Mouse (Mus musculus): Measurements from ENCODE around the gene Csdc2.

Csdc2 gene

DNA sequence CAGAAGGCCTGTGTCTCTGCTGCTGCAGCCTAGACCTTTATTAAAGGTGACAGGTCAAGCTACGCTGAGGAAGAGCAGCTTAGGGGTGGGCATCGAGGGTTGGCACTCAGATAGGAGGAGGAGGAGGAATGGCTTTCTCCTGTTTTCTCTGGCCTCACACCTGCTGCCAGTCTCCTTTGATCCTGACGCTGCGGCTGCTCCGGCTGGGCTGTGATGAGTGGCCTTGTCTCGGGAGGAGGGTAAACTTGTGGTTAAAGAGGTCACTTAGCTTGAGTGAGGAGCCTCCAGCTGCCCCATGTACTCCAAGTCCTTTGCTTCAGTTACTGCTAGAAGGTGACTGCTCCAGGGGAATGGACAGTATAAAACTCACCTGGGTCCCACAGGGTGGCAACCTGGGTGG lies 57.4 kb downstream of the Csdc2 start:
- DNase-seq (ENCODE audit: low spot score in 2 of 2) = no peak

Data from urinary bladder, postnatal 4 days (tissue).